Mouse (Mus musculus) forebrain, embryonic 11.5 days (tissue): ENCODE results near the gene Nos1. TPM values are rescaled to one million over a fixed set of nuclear protein-coding genes. Genes with fewer than 3 reads are reported as not detected.

Experiments used
- ATAC-seq: fragments of 200-750 bp; cut with Nextera tagmentation; replicated peaks from 2 replicates; pipeline ENCODE4 v1.8.0; 2017; ENCODE audit warnings: moderate TSS enrichment; ENCODE audit not compliant: low FRiP score
- DNase-seq: peaks from one replicate; pipeline ENCODE4 v3.0.0-alpha.2; 2017; ENCODE audit warnings: low spot score
- H3K27ac ChIP-seq: fragments of 300-500 bp; sonication (generic); 2 replicates; pipeline ENCODE4 v1.5.1; 2014; ENCODE audit warnings: low read depth, low read length
- H3K27me3 ChIP-seq: fragments of 300-500 bp; sonication (generic); 2 replicates; pipeline ENCODE4 v1.6.1; 2014; ENCODE audit warnings: mild to moderate bottlenecking, low read length, mixed read lengths; ENCODE audit not compliant: control insufficient read depth, insufficient read depth
- H3K36me3 ChIP-seq: fragments of 300-500 bp; sonication (generic); 2 replicates; pipeline ENCODE4 v1.6.1; 2014; ENCODE audit warnings: mild to moderate bottlenecking, low read length, moderate library complexity, mixed read lengths; ENCODE audit not compliant: control insufficient read depth, insufficient read depth
- H3K4me1 ChIP-seq: fragments of 300-500 bp; sonication (generic); replicated peaks from 2 replicates; pipeline ENCODE4 v1.6.1; 2014; ENCODE audit warnings: low read length, mixed read lengths; ENCODE audit not compliant: control insufficient read depth, insufficient read depth
- H3K4me2 ChIP-seq: fragments of 300-500 bp; sonication (generic); 2 replicates; pipeline ENCODE4 v1.6.1; 2014; ENCODE audit warnings: low read depth, mild to moderate bottlenecking, low read length, moderate library complexity, mixed read lengths; ENCODE audit not compliant: severe bottlenecking
- H3K4me3 ChIP-seq: fragments of 300-500 bp; sonication (generic); 2 replicates; pipeline ENCODE4 v1.5.1; 2014; ENCODE audit warnings: low read depth, low read length
- H3K9ac ChIP-seq: fragments of 300-500 bp; sonication (generic); 2 replicates; pipeline ENCODE4 v1.6.1; 2014; ENCODE audit warnings: low read length
- H3K9me3 ChIP-seq: fragments of 300-500 bp; sonication (generic); 2 replicates; pipeline ENCODE4 v1.6.1; 2016; ENCODE audit warnings: low read length, mixed read lengths; ENCODE audit not compliant: control insufficient read depth
- WGBS: fragments of 180-500 bp; shearing (Covaris S2); extraction: QIAGEN DNeasy Blood & Tissue Kit; methylation state at CpG from one replicate; pipeline ENCODE4 v1.1.7; 2014; 5-methylcytosine and 5-hydroxymethylcytosine counted together
- polyA plus RNA-seq: library from polyadenylated mRNA; unstranded; fragments of >200 nt; fragmentation: Nextera tagmentation; extraction: Ambion mirVana; gene quantifications from 2 replicates; pipeline ENCODE4 v1.2.1, GENCODE M21; 2014

Gene Nos1
- polyA plus RNA-seq, 1 experiment from 2014 or later: 0.12 TPM

- Histone ChIP-seq H3K4me3 (no peak overlapping the region), H3K9ac (no peak overlapping the region), H3K9me3 (no peaks in the 10 kb centered on the region), H3K27me3 (no peaks in the 10 kb centered on the region), H3K36me3 (peaks cover 4% of the 10 kb centered on the region), H3K4me1 (no peaks in the 10 kb centered on the region), H3K4me2 (no peak overlapping the region), H3K27ac (no peak overlapping the region)
- 94% methylated on average over 13 of the region's 13 CpGs for WGBS
- ATAC-seq: no peak
- no peak for DNase-seq
Observed at GRCm38 (mm10) chr5:118008344-118008743, 227.5 kb downstream of the Nos1 start.

Other genes with a start within 250 kb of the Nos1 start
- 122 and 130 TPM in 2 replicates for gene Fbxo21, start 195.7 kb downstream of the Nos1 start, polyA plus RNA-seq
- gene Tesc, start 246.7 kb downstream of the Nos1 start, polyA plus RNA-seq: 0.91 and 1.8 TPM in 2 replicates